Comparison of ENCODE assay signal across 9 mouse cellular contexts in the genomic region with DNA sequence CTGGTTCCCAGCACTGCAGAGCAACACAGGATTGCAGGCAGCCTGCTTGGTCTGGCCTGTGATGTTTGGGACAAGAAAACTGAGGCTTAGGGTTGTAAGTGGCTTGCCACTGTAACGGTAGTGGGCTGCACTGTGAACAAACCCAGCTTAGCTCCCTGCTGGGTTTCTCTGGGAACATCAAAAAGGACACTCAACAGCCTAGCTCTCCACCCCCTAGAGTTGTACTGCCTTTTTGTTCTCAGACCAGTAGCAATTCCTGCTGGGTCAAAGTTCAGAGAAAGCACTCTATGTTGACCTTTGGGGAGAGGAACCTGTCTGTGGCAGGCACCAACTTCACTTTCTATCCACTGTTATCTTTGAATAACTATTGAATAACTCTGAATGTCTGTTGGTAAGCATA. TPM values are rescaled to one million over a fixed set of nuclear protein-coding genes. Genes with fewer than 3 reads are reported as not detected.
DNase-seq lines count a peak whose midpoint lies in the region; ATAC-seq and TF ChIP-seq lines count a peak whose summit lies in the region.
"Had no signal": no experiment of that assay in that cellular context is flagged by ENCODE, and none has a peak within 500 bp of the region (broad histone marks: within the 10 kb centered on the region; RNA-seq: fewer than 3 reads in every experiment).

No protein-coding gene starts in this region.

- no peak for TF ChIP-seq POLR2A in heart, adult 2 months (IDR thresholded peaks at IDR 0.05; ENCODE audit: insufficient read depth, low read depth, low read length)
- no peak for TF ChIP-seq POLR2A in cortical plate, adult 2 months (IDR thresholded peaks at IDR 0.05; ENCODE audit: extremely low read depth, insufficient read depth, low read length)

- H3K4me1 ChIP-seq in heart, embryonic 13.5 days, result peaks cover 31% of the 10 kb centered on the region
- no peaks in the 10 kb centered on the region for H3K4me1 ChIP-seq in heart, adult 2 months (ENCODE audit: control insufficient read depth, insufficient read depth, low read length)
- H3K4me1 ChIP-seq in cortical plate, adult 2 months (ENCODE audit: control insufficient read depth, insufficient read depth, low read length), result peaks cover 4% of the 10 kb centered on the region; the same call in 1 of the 2 replicates
- peaks cover 12% of the 10 kb centered on the region for H3K4me1 ChIP-seq in hindbrain, postnatal 0 days (ENCODE audit: insufficient read depth, low read length)
- H3K4me1 ChIP-seq in neural tube, embryonic 12.5 days, result peaks cover 17% of the 10 kb centered on the region

- DNase-seq in heart, adult 2 months, result no peak
- no peak for DNase-seq in hindbrain, postnatal 0 days (ENCODE audit: low spot score)
- DNase-seq in lung, postnatal 14 days, result no peak
- no peak for DNase-seq in ovary, postnatal 14 days (ENCODE audit: low spot score)
- DNase-seq: adrenal gland, postnatal 14 days had no signal

- ATAC-seq in heart, embryonic 13.5 days (ENCODE audit: extremely low read depth, insufficient number of reproducible peaks, low FRiP score, low TSS enrichment), result no peak
- no peak for ATAC-seq in hindbrain, postnatal 0 days
- no peak for ATAC-seq in neural tube, embryonic 12.5 days (ENCODE audit: low FRiP score, low read depth)
- no peak for ATAC-seq in erythroblast, adult 5-6 weeks (replicated peaks; ENCODE audit: low FRiP score, poor library complexity, severe bottlenecking)

- WGBS in heart, embryonic 13.5 days, result 12% methylated on average over 1 of the region's 1 CpGs
- 9% methylated on average over 1 of the region's 1 CpGs for WGBS in heart, adult 2 months
- WGBS in hindbrain, postnatal 0 days, result 0% methylated on average over 1 of the region's 1 CpGs
- 5% methylated on average over 1 of the region's 1 CpGs for WGBS in neural tube, embryonic 12.5 days

- no peak overlapping the region for H3K9ac ChIP-seq in heart, embryonic 13.5 days
- no peak overlapping the region for H3K9ac ChIP-seq in heart, adult 2 months (ENCODE audit: low read depth, low read length)
- peak overlapping the region; percentile 85; the same call in 1 of the 2 replicates for H3K9ac ChIP-seq in hindbrain, postnatal 0 days (replicated peaks; ENCODE audit: low read length)
- H3K9ac ChIP-seq in neural tube, embryonic 12.5 days, result peak overlapping the region; percentile 86

- TF ChIP-seq EP300 in heart, adult 2 months (IDR thresholded peaks at IDR 0.05; ENCODE audit: insufficient read depth, low read depth, low read length), result no peak

- H3K27ac ChIP-seq in heart, embryonic 13.5 days (replicated peaks), result peak overlapping the region; percentile 43; the same call in 1 of the 2 replicates
- no peak overlapping the region for H3K27ac ChIP-seq in heart, adult 2 months
- H3K27ac ChIP-seq in cortical plate, adult 2 months (ENCODE audit: insufficient read depth, low read length), result no peak overlapping the region
- peak overlapping the region; percentile 71 for H3K27ac ChIP-seq in hindbrain, postnatal 0 days
- peak overlapping the region; percentile 77 for H3K27ac ChIP-seq in neural tube, embryonic 12.5 days

- intact Hi-C loops in heart, adult 2 months (cut with DNase I), result no loop called here

- no peak overlapping the region for H3K4me3 ChIP-seq in heart, embryonic 13.5 days
- no peak overlapping the region for H3K4me3 ChIP-seq in heart, adult 2 months
- H3K4me3 ChIP-seq in cortical plate, adult 2 months (ENCODE audit: insufficient read depth, low read length), result peak overlapping the region; percentile 47; the same call in 1 of the 2 replicates
- H3K4me3 ChIP-seq in hindbrain, postnatal 0 days (ENCODE audit: low read length), result peak overlapping the region; percentile 76
- H3K4me3 ChIP-seq in neural tube, embryonic 12.5 days, result peak overlapping the region; percentile 76

- H3K79me2 ChIP-seq in heart, adult 2 months (replicated peaks; ENCODE audit: control insufficient read depth, insufficient read depth, low read length), result no peaks in the 10 kb centered on the region

- no peak for TF ChIP-seq CTCF in heart, adult 2 months (IDR thresholded peaks at IDR 0.05)
- TF ChIP-seq CTCF in cortical plate, adult 2 months (IDR thresholded peaks at IDR 0.05; ENCODE audit: extremely low read depth, insufficient read depth, low read length), result no peak
- TF ChIP-seq CTCF in hindbrain, postnatal 0 days (IDR thresholded peaks at IDR 0.05; ENCODE audit: low read depth), result no peak

- peak overlapping the region; percentile 92 for H3K4me2 ChIP-seq in heart, embryonic 13.5 days
- peak overlapping the region; percentile 67 for H3K4me2 ChIP-seq in hindbrain, postnatal 0 days (ENCODE audit: low read depth, low read length)
- H3K4me2 ChIP-seq in neural tube, embryonic 12.5 days (replicated peaks), result peak overlapping the region; percentile 80

- H3K9me3 ChIP-seq in heart, embryonic 13.5 days, result no peaks in the 10 kb centered on the region
- H3K9me3 ChIP-seq in hindbrain, postnatal 0 days (ENCODE audit: low read length), result no peaks in the 10 kb centered on the region
- no peaks in the 10 kb centered on the region for H3K9me3 ChIP-seq in neural tube, embryonic 12.5 days

- H3K27me3 ChIP-seq in heart, embryonic 13.5 days (replicated peaks), result peaks cover 35% of the 10 kb centered on the region
- peaks cover 3% of the 10 kb centered on the region for H3K27me3 ChIP-seq in heart, adult 2 months (ENCODE audit: control insufficient read depth, insufficient read depth, low read length)
- no peaks in the 10 kb centered on the region for H3K27me3 ChIP-seq in hindbrain, postnatal 0 days (ENCODE audit: insufficient read depth, low read length)
- no peaks in the 10 kb centered on the region for H3K27me3 ChIP-seq in neural tube, embryonic 12.5 days (replicated peaks)

- no peaks in the 10 kb centered on the region for H3K36me3 ChIP-seq in heart, embryonic 13.5 days
- no peaks in the 10 kb centered on the region for H3K36me3 ChIP-seq in heart, adult 2 months (ENCODE audit: control insufficient read depth, insufficient read depth, low read length)
- H3K36me3 ChIP-seq in hindbrain, postnatal 0 days (ENCODE audit: insufficient read depth, low read length), result no peaks in the 10 kb centered on the region
- H3K36me3 ChIP-seq in neural tube, embryonic 12.5 days, result peaks cover 1% of the 10 kb centered on the region; the same call in 1 of the 2 replicates

RNA-seq across cellular contexts. Expression of a gene that starts 2.0 kb away (rescaled TPM):
- 1.1 and 1.7 TPM in 2 replicates for polyA plus RNA-seq in heart, embryonic 13.5 days (2015; fragmentation: Nextera tagmentation; extraction: Ambion mirVana)
- total RNA-seq in heart, adult 2 months (2021), result under 1 TPM; 0.11 to 0.26 TPM
- polyA plus RNA-seq in heart, adult 2 months (2012; rRNA removed), result 0.29 and 0.53 TPM in 2 replicates
- polyA plus RNA-seq in cortical plate, adult 2 months (2012; rRNA removed), result 18.2 and 18.9 TPM in 2 replicates
- total RNA-seq in hindbrain, postnatal 0 days (2014; rRNA removed), result 34.0 and 34.5 TPM in 2 replicates
- 24.7 and 25.4 TPM in 2 replicates for polyA plus RNA-seq in hindbrain, postnatal 0 days (2015; fragmentation: Nextera tagmentation; extraction: Ambion mirVana)
- 35.6 and 38.3 TPM in 2 replicates for polyA plus RNA-seq in neural tube, embryonic 12.5 days (2016; fragmentation: Nextera tagmentation; extraction: Ambion mirVana)
- not detected in 2 replicates for total RNA-seq in erythroblast, adult 5-6 weeks (2015; ENCODE audit: low replicate concordance)
- 0.09 TPM in 1 of 2 replicates, not detected in the other for total RNA-seq in erythroblast, adult 5-6 weeks (2017; ENCODE audit: low replicate concordance)

RNA-seq across cellular contexts. Expression of a gene that starts 16.1 kb away (rescaled TPM):
- polyA plus RNA-seq in heart, embryonic 13.5 days (2015; fragmentation: Nextera tagmentation; extraction: Ambion mirVana), result 17.0 and 17.5 TPM in 2 replicates
- 1 to 10 TPM; 5.3 to 6.2 TPM for total RNA-seq in heart, adult 2 months (2021)
- polyA plus RNA-seq in heart, adult 2 months (2012; rRNA removed), result 3.9 and 4.6 TPM in 2 replicates
- 3.9 and 4.8 TPM in 2 replicates for polyA plus RNA-seq in cortical plate, adult 2 months (2012; rRNA removed)
- 9.5 and 13.5 TPM in 2 replicates for total RNA-seq in hindbrain, postnatal 0 days (2014; rRNA removed)
- polyA plus RNA-seq in hindbrain, postnatal 0 days (2015; fragmentation: Nextera tagmentation; extraction: Ambion mirVana), result 5.8 TPM in 2 replicates
- 22.5 and 24.6 TPM in 2 replicates for polyA plus RNA-seq in neural tube, embryonic 12.5 days (2016; fragmentation: Nextera tagmentation; extraction: Ambion mirVana)
- 2.3 and 16.5 TPM in 2 replicates for total RNA-seq in erythroblast, adult 5-6 weeks (2015; ENCODE audit: low replicate concordance)
- 11.1 and 22.0 TPM in 2 replicates for total RNA-seq in erythroblast, adult 5-6 weeks (2017; ENCODE audit: low replicate concordance)

RNA-seq across cellular contexts. Expression of a gene that starts 39.1 kb away (rescaled TPM):
- polyA plus RNA-seq in heart, embryonic 13.5 days (2015; fragmentation: Nextera tagmentation; extraction: Ambion mirVana), result 136 and 141 TPM in 2 replicates
- 100 to 1,000 TPM; 125 to 134 TPM for total RNA-seq in heart, adult 2 months (2021)
- 137 and 147 TPM in 2 replicates for polyA plus RNA-seq in heart, adult 2 months (2012; rRNA removed)
- 659 and 685 TPM in 2 replicates for polyA plus RNA-seq in cortical plate, adult 2 months (2012; rRNA removed)
- total RNA-seq in hindbrain, postnatal 0 days (2014; rRNA removed), result 540 and 551 TPM in 2 replicates
- 407 and 411 TPM in 2 replicates for polyA plus RNA-seq in hindbrain, postnatal 0 days (2015; fragmentation: Nextera tagmentation; extraction: Ambion mirVana)
- polyA plus RNA-seq in neural tube, embryonic 12.5 days (2016; fragmentation: Nextera tagmentation; extraction: Ambion mirVana), result 225 and 278 TPM in 2 replicates
- total RNA-seq in erythroblast, adult 5-6 weeks (2015; ENCODE audit: low replicate concordance), result 25.3 and 45.0 TPM in 2 replicates
- total RNA-seq in erythroblast, adult 5-6 weeks (2017; ENCODE audit: low replicate concordance), result 19.5 and 29.4 TPM in 2 replicates

Comparison
In these comparisons a context has a peak if more than half of its experiments do, and no peak if none do; other contexts are left out.
1. H3K27ac ChIP-seq: peak in heart, embryonic 13.5 days (single experiment), hindbrain, postnatal 0 days (single experiment) and neural tube, embryonic 12.5 days (single experiment); none in heart, adult 2 months (single experiment) and cortical plate, adult 2 months (single experiment).
2. H3K4me3 ChIP-seq: peak in cortical plate, adult 2 months (single experiment), hindbrain, postnatal 0 days (single experiment) and neural tube, embryonic 12.5 days (single experiment); none in heart, embryonic 13.5 days (single experiment) and heart, adult 2 months (single experiment).
3. H3K9ac ChIP-seq: peak in hindbrain, postnatal 0 days (single experiment) and neural tube, embryonic 12.5 days (single experiment); none in heart, embryonic 13.5 days (single experiment) and heart, adult 2 months (single experiment).
4. Peak in every context shown above with its lines, with median percentiles within 50 percentile points of each other: H3K4me2 ChIP-seq.